Mouse (Mus musculus) brain, adult 2 months (tissue): ENCODE measurements around the gene Rps6ka6.

Experiments used
- DNase-seq: peaks from one replicate; pipeline ENCODE4 v3.0.0; 2011; ENCODE audit warnings: low read depth, low spot score

Gene Rps6ka6

DNA sequence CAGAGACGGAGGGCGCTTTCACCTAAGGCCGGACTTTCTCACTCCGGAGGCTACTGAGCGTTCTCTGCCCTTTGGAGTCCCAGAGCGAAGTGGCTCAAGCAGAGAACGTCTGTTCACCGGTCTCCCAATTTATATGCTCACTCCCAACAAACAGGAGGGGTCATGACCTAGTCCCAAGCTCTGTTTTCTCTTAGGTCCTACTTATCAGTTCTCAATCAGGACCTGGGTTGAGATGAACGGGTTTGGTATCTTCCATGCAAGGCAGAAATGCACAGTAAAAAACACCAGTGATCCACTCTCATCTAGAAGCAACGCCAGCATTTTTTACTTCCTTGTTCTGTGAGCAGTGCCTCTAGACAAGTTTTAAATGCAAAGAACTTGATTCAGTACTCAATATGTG, at the start of gene Rps6ka6:
Gene Rps6ka6 (minus strand): TSS at position 101 of the 400 bp plus-strand sequence.
- DNase-seq, result no peak

DNA sequence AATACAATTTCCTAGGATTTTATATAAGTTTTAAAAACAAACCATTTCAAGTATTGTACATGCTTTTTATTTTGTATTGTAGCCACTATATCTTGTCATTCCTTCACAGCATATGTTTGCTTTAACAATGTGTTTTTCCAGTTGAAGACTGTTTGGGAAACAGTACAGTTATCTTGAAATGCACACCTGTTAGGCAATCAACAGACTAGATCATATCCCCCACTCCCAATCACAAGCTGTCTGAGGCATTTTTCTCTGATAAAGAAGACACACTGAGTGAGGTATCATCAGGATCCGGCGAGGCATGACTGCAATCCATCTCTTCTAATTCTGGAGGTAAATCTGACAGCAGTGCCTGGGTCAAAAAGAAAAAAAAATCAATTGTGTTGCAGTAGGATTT, 39.3 kb upstream of the Rps6ka6 start:
- no peak for DNase-seq

DNA sequence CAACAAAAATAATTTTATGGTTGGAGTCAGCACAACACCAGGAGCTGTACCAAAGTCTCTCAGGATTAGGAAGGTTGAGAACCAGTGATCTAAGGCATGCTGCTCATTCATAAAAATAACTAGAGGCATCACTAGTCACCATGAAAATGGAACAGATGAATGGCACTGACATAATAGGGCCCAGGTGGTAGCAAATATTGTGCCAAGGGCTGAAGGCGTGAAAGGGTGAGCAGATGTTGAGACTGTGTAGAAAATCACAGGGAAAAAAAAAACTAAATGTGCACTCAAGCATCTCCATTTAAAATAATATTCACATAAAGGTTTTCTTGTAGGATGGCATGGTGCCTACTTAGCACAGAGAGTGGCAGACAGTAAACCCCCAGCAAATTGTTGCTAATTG, 19.6 kb downstream of the Rps6ka6 start:
- no peak for DNase-seq

DNA sequence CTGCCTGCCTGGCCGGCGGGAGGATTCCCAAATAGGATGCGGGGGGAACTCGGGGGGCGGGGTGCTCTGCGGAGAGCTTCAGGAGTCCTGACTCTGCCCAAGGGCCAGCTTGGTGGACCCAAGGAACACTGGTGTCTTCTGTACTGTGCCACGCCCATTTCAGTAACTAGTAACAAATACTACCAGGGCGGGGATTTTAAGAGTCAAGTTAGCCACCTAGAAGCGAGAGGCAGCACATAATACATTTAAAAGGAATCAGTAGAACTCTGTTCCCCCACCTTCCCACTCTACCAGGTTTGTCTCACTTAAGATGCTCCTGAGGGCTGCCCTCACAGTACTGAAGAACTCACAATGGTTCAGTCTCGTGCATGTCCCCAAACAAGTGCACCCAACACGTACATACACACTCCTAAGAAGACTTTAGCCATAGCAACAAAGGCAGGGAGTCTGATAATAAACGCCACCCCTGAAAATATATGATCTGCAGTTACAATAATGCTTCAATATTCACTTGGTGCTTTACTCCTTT, 74.1 kb downstream of the Rps6ka6 start:
- DNase-seq, result no peak

DNA sequence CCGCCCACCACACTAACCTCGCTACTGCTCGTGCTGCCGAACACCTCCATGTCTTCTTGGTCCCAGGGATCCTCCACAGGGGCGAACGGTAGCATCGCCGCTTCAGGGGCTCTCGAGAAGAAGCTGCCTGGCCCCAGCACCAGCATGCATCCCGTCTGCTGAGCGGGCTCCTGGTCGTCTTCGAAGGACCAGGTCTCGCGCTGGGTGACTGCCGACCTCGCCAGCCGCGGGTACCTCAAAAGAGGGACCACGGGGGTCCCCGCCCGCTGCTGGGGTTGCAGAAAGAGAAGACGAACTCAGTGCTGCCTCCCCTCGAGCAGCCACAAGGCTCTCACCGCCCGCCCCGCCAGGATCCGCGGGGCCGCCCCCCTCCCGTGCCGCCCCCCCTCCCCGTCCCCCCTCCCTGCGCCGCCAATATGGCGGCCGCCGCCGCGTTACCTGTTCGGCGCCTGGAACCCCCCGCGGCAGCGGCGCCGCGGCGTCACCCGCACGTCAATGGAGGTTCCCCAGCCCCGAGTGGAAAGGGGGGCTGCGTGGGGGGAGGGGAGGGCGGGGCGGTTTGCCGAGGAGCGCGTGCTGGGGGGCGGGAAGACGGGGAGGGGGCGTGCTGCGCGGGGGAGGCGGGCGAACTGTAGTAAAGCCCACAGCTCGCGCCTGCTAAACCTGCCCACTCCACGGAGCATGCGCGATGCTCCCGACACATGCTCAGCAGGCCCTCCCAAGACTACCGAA, 74.8 kb downstream of the Rps6ka6 start:
- peak; percentile 83 for DNase-seq

DNA sequence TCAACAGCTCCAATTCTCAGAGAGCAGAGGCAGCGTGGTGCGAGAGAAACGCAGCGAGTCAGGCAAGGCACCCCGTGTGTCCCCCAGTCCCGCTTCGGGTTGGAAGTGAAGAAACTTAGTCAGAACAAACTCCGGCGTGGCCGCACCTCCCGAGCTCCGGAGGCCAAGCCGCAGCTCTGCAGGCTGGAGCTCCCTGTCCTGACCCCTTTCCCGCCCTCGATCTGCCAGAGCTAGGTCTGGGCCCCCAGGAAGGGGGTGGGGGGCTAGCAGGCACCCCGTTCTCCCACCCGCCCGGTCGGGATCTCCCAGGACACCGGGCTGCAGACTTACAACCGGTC, 75.3 kb downstream of the Rps6ka6 start:
- DNase-seq, result peak; percentile 12

DNA sequence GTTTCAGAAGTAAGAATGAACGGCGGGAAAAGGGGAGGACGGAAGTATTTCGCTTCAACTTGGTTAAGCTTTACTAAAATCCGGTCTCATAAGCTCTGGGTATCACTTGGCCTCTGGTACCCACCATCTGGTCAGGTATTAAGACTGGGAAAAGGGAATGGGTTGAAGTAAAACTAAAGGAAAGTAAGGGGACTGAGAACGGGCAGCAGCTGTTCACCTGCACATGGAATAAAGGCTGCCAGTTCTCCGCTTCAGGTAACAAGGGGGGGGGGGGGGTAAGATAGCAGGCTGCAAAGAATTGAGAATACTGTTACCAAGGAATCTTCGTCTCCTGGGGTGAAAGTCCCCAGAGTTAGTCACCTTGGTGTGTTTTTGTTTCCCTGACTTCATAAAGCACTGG, 75.7 kb downstream of the Rps6ka6 start:
- DNase-seq, result peak; percentile 4

DNA sequence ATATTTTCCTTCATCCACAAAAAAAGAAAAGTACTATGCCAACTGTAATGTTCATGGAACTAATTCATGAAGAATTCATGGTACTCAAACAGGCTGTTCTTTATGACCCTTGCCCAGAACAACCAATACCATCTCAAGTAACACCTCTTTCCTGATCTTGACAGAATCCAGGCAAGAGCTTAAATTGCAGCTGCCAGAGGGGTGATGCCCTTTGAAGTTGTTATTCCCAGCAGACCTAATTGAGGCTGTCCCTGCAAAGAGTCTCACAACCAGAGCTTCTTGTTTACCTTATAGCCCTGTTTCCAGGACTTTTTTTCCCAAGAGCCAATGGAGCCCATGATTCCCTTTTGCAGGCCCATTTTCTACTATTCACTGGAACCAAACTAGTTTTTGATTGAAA, 77.6 kb downstream of the Rps6ka6 start:
- DNase-seq, result no peak

DNA sequence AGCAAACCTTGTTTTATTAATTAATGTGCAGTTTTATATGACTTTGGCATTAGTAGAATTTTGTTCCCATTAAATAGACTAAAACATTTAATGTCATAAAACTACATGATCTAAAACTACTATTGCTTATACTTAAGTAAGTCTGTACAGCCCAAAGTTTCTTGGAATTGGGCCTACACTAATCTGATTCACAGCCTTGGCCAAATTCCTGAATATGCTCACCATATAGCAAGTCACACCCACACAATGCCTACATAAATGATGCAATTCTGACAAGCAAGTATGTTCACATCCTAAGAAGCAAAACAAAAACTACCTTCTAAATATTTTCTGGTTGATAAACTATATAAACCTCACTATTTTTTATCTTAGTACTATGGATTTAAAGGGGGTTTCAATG, 101.2 kb downstream of the Rps6ka6 start:
- DNase-seq, result peak; percentile 25

DNA sequence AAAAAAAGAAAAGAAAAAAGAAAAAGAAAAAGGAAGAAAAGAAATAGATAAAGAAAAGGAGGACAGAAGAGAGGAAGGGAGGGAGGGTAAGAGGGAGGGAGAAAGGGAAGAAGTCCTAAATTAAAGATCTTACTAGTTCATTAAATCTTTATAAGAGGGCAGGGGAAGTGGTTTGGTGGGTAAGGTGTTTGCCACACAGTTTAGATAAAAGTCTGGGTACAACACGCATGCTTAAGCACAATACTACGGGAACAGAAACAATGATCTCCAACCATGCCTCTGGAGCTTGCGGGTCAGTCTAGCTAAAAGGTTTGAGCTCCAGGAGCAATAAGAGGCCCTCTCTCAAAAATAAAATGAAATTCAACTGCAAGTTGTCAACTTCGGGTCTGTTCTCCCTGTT, 123.0 kb downstream of the Rps6ka6 start:
- no peak for DNase-seq

DNA sequence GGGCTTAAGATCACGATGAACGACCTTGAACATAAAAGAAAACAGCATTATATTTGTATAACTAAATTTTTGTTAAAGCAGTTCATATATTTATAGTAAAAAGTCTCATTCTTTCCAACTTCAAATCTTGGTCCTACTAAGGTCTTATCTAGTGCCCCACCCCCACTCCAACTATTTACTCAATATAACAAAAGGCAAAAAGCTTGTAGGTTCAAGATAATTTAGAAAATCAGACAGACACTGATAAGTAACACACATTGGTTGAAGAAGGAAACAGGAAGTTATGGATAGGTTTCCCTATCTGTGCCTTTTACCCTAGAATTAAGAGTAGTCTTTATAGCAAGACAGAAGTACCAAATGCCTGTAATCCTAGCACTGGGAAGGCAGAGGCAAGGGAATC, 132.9 kb downstream of the Rps6ka6 start:
- no peak for DNase-seq

DNA sequence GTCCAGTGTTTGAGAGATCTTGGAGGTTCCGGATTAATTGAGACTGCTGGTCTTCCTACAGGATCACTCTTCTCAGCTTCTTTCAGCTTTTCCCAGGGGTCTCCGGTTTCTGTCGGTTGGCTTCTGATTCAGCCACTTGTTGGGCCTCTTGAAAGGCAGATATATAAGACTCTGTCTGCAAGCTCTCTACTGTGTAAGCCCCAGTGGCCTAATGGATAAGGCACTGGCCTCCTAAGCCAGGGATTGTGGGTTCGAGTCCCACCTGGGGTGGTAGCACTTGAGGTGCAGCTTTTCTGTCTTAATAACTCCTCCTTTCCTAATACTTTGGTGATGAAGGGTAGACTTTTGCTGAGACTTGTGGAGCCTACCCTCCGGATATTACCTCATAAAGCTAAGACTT, 160.7 kb downstream of the Rps6ka6 start:
- no peak for DNase-seq

DNA sequence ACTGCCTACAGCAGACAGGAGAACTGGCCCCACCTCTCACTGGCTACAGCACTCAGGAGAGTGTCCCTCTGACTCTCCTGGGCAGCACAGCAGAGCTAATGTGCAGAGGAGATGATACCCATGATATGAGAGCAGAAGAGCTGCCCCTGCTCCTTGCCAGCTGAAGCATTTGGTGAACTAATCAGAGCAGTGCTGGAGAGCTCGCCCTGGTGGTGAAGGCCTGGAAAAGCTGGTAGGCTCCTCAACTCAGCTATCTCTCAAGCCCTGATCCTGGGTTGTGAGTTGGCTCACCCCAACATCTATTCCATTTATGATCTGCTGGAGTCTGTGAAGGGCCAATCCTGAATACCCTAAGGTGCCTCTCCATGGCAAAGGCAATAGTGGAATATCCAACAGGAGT, 163.6 kb downstream of the Rps6ka6 start:
- no peak for DNase-seq
